Mouse (Mus musculus) bone marrow macrophage, adult 2 months (primary cell): ENCODE measurements around the gene Artn. TPM values are rescaled to one million over a fixed set of nuclear protein-coding genes. Genes with fewer than 3 reads are reported as not detected.

ENCODE experiments used
- H3K27ac ChIP-seq: 2 replicates; pipeline ENCODE4 v1.5.1; 2012; ENCODE audit warnings: low read depth, low read length; ENCODE audit not compliant: insufficient read depth
- H3K4me1 ChIP-seq: 2 replicates; pipeline ENCODE4 v1.6.1; 2012; ENCODE audit warnings: low read length; ENCODE audit not compliant: control insufficient read depth, insufficient read depth
- H3K4me3 ChIP-seq: 2 replicates; pipeline ENCODE4 v1.5.1; 2012; ENCODE audit warnings: mild to moderate bottlenecking, low read length, moderate library complexity; ENCODE audit not compliant: insufficient read depth
- CTCF ChIP-seq: IDR thresholded peaks from 2 replicates; pipeline ENCODE4 v1.5.1; 2012; ENCODE audit warnings: low read depth, mild to moderate bottlenecking, low read length, moderate library complexity
- POLR2A ChIP-seq: IDR thresholded peaks from 2 replicates; pipeline ENCODE4 v1.6.1; 2012; ENCODE audit warnings: mild to moderate bottlenecking, low read depth, low read length, borderline replicate concordance
- polyA plus RNA-seq: library from polyadenylated mRNA; stranded (reverse); fragments of >200 nt; gene quantifications from 2 replicates; pipeline ENCODE4 v1.2.4, GENCODE M21; 2012; ENCODE audit not compliant: missing spikeins, insufficient read depth, insufficient read length

Gene Artn
- polyA plus RNA-seq, 1 experiment = not detected

- Histone ChIP-seq H3K4me3 (no peak overlapping the region), H3K27ac (no peak overlapping the region)
- TF ChIP-seq CTCF = no peak
- TF ChIP-seq POLR2A = no peak
These were observed 34.2 kb downstream of the Artn start for GRCm38 (mm10) chr4:117895339-117895738.

GRCm38 (mm10) chr4:117894601-117895000 is 35.0 kb downstream of the Artn start:
- Histone ChIP-seq H3K4me1 (peaks cover 6% of the 10 kb centered on the region), H3K4me3 (no peak overlapping the region), H3K27ac (no peak overlapping the region)
- TF ChIP-seq CTCF (no peak), POLR2A (no peak)

More at GRCm38 (mm10) chr4:117895339-117895738, 34.2 kb downstream of the Artn start:
- peaks cover 6% of the 10 kb centered on the region for H3K4me1 ChIP-seq

- H3K4me3 ChIP-seq = no peak overlapping the region
- TF ChIP-seq CTCF = no peak
- no peak for TF ChIP-seq POLR2A
- H3K4me1 ChIP-seq = peaks cover 6% of the 10 kb centered on the region
- no peak overlapping the region for H3K27ac ChIP-seq
These were observed 36.2 kb downstream of the Artn start for GRCm38 (mm10) chr4:117893376-117893775.

GRCm38 (mm10) chr4:117891738-117892161 is 37.8 kb downstream of the Artn start, which contains the start of gene Dph2:
Gene Dph2, minus strand, starts transcription at chr4:117892032.
- H3K27ac ChIP-seq = no peak within 1 kb of the TSS
- peak within 1 kb of the TSS; percentile 83 for H3K4me3 ChIP-seq
- H3K4me1 ChIP-seq = peaks cover 6% of the 10 kb centered on the region
- TF ChIP-seq POLR2A = no peak
- TF ChIP-seq CTCF = no peak

- Histone ChIP-seq H3K27ac (no peak overlapping the region), H3K4me1 (peaks cover 8% of the 10 kb centered on the region), H3K4me3 (peak overlapping the region; percentile 83)
- TF ChIP-seq CTCF (no peak), POLR2A (no peak)
These were observed 38.8 kb downstream of the Artn start for GRCm38 (mm10) chr4:117890750-117891149.

GRCm38 (mm10) chr4:117890031-117890430 is 39.5 kb downstream of the Artn start:
- Histone ChIP-seq H3K27ac (no peak overlapping the region), H3K4me3 (no peak overlapping the region), H3K4me1 (peaks cover 15% of the 10 kb centered on the region)
- no peak for TF ChIP-seq CTCF
- no peak for TF ChIP-seq POLR2A

- peaks cover 19% of the 10 kb centered on the region for H3K4me1 ChIP-seq
These were observed 40.1 kb downstream of the Artn start for GRCm38 (mm10) chr4:117889471-117889870.

GRCm38 (mm10) chr4:117887920-117888319 is 41.6 kb downstream of the Artn start:
- H3K27ac ChIP-seq = no peak overlapping the region
- TF ChIP-seq CTCF = no peak
- TF ChIP-seq POLR2A = no peak
- no peak overlapping the region; the same call in 1 of the 2 replicates for H3K4me3 ChIP-seq
- peaks cover 24% of the 10 kb centered on the region for H3K4me1 ChIP-seq

More at GRCm38 (mm10) chr4:117889471-117889870, 40.1 kb downstream of the Artn start:
- no peak overlapping the region for H3K27ac ChIP-seq
- TF ChIP-seq CTCF (no peak), POLR2A (no peak)
- no peak overlapping the region for H3K4me3 ChIP-seq

GRCm38 (mm10) chr4:117887133-117887532 is 42.4 kb downstream of the Artn start, which contains the start of gene Atp6v0b:
Gene Atp6v0b, minus strand, starts transcription at chr4:117887333.
- H3K27ac ChIP-seq = peak within 1 kb of the TSS; percentile 89
- peak within 1 kb of the TSS; percentile 75 for H3K4me3 ChIP-seq
- TF ChIP-seq CTCF (no peak), POLR2A (no peak)
- peaks cover 23% of the 10 kb centered on the region for H3K4me1 ChIP-seq

GRCm38 (mm10) chr4:117886644-117887043 is 42.9 kb downstream of the Artn start:
- Histone ChIP-seq H3K27ac (peak overlapping the region; percentile 89), H3K4me3 (peak overlapping the region; percentile 75), H3K4me1 (peaks cover 21% of the 10 kb centered on the region)
- no peak for TF ChIP-seq POLR2A
- TF ChIP-seq CTCF = no peak

GRCm38 (mm10) chr4:117885994-117886393 is 43.6 kb downstream of the Artn start:
- Histone ChIP-seq H3K4me3 (peak overlapping the region; percentile 75), H3K27ac (peak overlapping the region; percentile 89; the same call in 1 of the 2 replicates), H3K4me1 (peaks cover 21% of the 10 kb centered on the region)
- no peak for TF ChIP-seq CTCF
- no peak for TF ChIP-seq POLR2A
